Mouse (Mus musculus) central nervous system, embryonic 18 days (tissue): ENCODE data around the gene Il18r1. TPM values are rescaled to one million over a fixed set of nuclear protein-coding genes. Genes with fewer than 3 reads are reported as not detected.

ENCODE experiments used
- polyA plus RNA-seq: library from polyadenylated mRNA; depleted of rRNA; stranded (reverse); fragments of >200 nt; gene quantifications from 2 replicates; pipeline ENCODE4 v1.2.3, GENCODE M21; 2012; rRNA removed

Gene Il18r1
- 0.03 and 0.04 TPM in 2 replicates for polyA plus RNA-seq

DNA sequence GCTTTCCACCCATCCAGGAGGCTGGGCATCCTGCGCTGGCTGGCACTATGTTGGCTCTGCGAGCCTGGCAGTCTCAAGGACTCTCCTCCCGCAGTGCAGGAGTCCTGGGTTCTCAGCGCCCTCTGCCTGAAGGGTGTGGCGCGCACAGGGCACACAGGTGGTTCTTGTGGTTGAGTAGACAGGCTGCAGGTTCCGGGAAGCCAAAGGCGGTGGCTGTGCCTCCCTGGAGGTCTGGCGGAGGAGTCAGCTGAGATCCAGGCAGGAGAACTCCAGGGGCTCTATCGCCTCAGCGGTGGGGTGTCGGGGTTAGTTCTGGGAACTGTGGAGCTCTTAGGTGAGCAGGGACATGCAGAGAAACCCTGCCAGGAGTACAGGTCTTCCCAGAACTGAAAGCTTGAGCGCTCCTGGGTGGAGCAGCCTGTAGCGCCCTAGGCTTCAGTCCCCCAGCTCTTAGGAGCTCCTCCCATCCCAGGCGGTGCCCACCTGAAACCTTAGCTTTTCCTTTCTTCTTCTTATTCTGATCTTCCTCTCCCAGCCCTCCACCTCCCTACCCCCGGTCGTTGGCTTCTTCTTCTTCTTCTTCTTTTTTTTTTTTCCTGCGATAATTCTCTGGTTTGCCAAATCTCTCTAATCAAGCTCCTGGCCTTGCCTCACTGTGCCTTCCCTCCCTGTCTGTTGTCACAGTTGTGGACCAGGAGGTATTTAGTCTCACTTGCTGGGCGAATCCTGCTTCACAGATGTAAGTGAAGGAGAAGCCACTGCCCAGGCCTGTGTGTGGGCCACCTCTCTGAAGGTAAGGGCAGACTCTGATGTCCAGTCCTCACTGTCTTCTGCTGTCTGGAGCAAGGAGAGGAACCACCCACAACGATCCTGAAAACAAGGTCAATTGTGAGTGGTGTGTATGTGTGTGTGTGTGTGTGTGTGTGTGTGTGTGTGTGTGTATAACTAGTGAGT lies at the start of gene Il18r1:
TSS of gene Il18r1 (plus strand) at position 76 of the 954 bp plus-strand sequence.

GRCm38 (mm10) chr1:40428910-40429675 lies 36.3 kb upstream of the Il18r1 start, which contains the start of gene Il1rl1:
Gene Il1rl1 (plus strand): TSS chr1:40429570.

GRCm38 (mm10) chr1:40514851-40515585 lies 49.7 kb downstream of the Il18r1 start, which contains the start of gene Il18rap:
Gene Il18rap (plus strand): TSS chr1:40515362.

Other genes starting within 250 kb of the Il18r1 start
- 0.78 and 1.5 TPM in 2 replicates for gene Il1r1, start 240.5 kb upstream of the Il18r1 start, polyA plus RNA-seq
- 0.91 and 1.8 TPM in 2 replicates for gene Il1rl2, start 140.9 kb upstream of the Il18r1 start, polyA plus RNA-seq
- 0.09 and 0.12 TPM in 2 replicates for gene Il1rl1, start 36.0 kb upstream of the Il18r1 start, polyA plus RNA-seq
- 0.11 and 0.16 TPM in 2 replicates for gene Il18rap, start 49.8 kb downstream of the Il18r1 start, polyA plus RNA-seq
- 0.25 and 0.34 TPM in 2 replicates for gene Slc9a4, start 114.5 kb downstream of the Il18r1 start, polyA plus RNA-seq
- gene Slc9a2, start 215.0 kb downstream of the Il18r1 start, polyA plus RNA-seq: 1.2 and 1.6 TPM in 2 replicates